7 mouse cellular contexts compared by ENCODE assay signal in genomic region chrX:103551304-103551703, GRCm38 (mm10).
DNase-seq lines count a peak whose midpoint lies in the region.

No protein-coding gene starts in this region.

- no peak overlapping the region for H3K4me3 ChIP-seq in macrophage (ENCODE audit: inconsistent target)

- H3K79me2 ChIP-seq in macrophage (ENCODE audit: inconsistent target), result no peaks in the 10 kb centered on the region

- DNase-seq in right cerebral cortex, postnatal 10 days (ENCODE audit: low spot score in 2 of 2), result peak; percentile 69 to 70
- DNase-seq in right cerebral cortex, postnatal 4 days, result no peak
- peak; percentile 24 to 39 for DNase-seq in gastrocnemius, postnatal 36 days
- peak; percentile 50 to 85 for DNase-seq in kidney, postnatal 25 days
- no peak for DNase-seq in spleen, adult 18-20 months
- no peak for DNase-seq in ovary, postnatal 14 days (ENCODE audit: low spot score)

- 63% methylated on average over 11 of the region's 14 CpGs for WGBS in macrophage (ENCODE audit: missing documents)

- intact Hi-C loops in gastrocnemius, postnatal 36 days (cut with DNase I), result no loop called here

- peak overlapping the region; percentile 27 for H3K27ac ChIP-seq in macrophage

- H3K36me3 ChIP-seq in macrophage (ENCODE audit: inconsistent target), result no peaks in the 10 kb centered on the region

Comparison
In these comparisons a context has a peak if more than half of its experiments do, and no peak if none do; other contexts are left out.
1. DNase-seq: peak in right cerebral cortex, postnatal 10 days (2 of 2), gastrocnemius, postnatal 36 days (2 of 2) and kidney, postnatal 25 days (2 of 2); none in right cerebral cortex, postnatal 4 days (single experiment), spleen, adult 18-20 months (0 of 2) and ovary, postnatal 14 days (single experiment).